Mouse (Mus musculus): ENCODE results near the gene Drd4. TPM values are rescaled to one million over a fixed set of nuclear protein-coding genes. Genes with fewer than 3 reads are reported as not detected.

Drd4 gene
- polyA plus RNA-seq, 1 experiment from 2014 or later = 2.3 TPM

- H3K36me3 ChIP-seq = peaks cover 14% of the 10 kb centered on the region; the same call in 1 of the 2 replicates
- peak within 1 kb of the TSS; percentile 55 for H3K4me2 ChIP-seq (replicated peaks)
- peak; percentile 67 for ATAC-seq (ENCODE audit: insufficient number of reproducible peaks, insufficient read depth, low FRiP score, low TSS enrichment)
- H3K9me3 ChIP-seq = no peaks in the 10 kb centered on the region
- no peak within 1 kb of the TSS for H3K27ac ChIP-seq
- peak within 1 kb of the TSS; percentile 21 for H3K4me3 ChIP-seq
- H3K4me1 ChIP-seq = peaks cover 13% of the 10 kb centered on the region
- WGBS = 3% methylated on average over 23 of the region's 23 CpGs
- H3K27me3 ChIP-seq = peaks cover 16% of the 10 kb centered on the region
- peak within 1 kb of the TSS; percentile 40 for H3K9ac ChIP-seq
Measured at GRCm38 (mm10) chr7:141338576-141339131, 46.8 kb downstream of the Drd4 start, which contains the start of gene Eps8l2. Gene Eps8l2, plus strand, starts transcription at chr7:141338880.

DNA sequence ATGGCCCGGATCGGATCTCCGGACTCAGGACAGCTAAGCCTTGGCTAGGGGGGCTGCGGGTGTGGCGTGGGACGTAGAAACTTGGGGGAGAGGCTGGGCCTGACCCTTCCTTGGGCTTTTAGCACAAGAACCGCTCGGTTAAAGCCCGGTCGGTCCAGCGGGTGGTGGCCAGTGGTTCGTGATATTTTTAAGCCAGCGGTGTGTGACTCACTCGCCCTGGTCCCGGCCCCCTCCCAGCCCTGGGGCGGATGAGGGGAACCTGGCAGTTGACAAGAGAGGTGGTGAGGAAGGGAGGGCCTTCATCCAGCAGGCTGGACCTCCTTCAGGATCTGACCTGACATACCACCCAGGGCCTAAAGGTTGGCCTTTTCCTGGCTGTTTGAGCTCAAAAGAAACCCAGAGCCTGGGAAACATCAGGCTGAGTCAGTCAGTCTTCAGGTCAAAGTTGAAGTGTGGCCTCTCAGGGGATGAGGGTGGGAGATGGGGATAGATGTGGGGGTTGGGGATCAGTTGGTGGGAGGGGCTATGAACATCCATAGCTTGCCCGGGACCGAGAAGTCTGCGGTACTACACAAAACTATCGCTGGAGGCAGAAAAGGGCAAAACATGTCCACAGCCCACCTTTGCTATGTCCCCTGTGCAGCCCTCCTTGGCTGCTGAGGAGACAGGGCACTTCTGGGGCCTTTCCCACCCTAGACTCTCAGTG lies 47.6 kb downstream of the Drd4 start:
- H3K36me3 ChIP-seq = peaks cover 9% of the 10 kb centered on the region; the same call in 1 of the 2 replicates
- H3K4me2 ChIP-seq (replicated peaks) = peak overlapping the region; percentile 55
- no peaks in the 10 kb centered on the region for H3K9me3 ChIP-seq
- H3K27me3 ChIP-seq = peaks cover 16% of the 10 kb centered on the region
- peaks cover 13% of the 10 kb centered on the region for H3K4me1 ChIP-seq
- peak overlapping the region; percentile 21 for H3K4me3 ChIP-seq
- H3K27ac ChIP-seq = no peak overlapping the region
- 37% methylated on average over 20 of the region's 20 CpGs for WGBS
- no peak for ATAC-seq (ENCODE audit: insufficient number of reproducible peaks, insufficient read depth, low FRiP score, low TSS enrichment)
- H3K9ac ChIP-seq = peak overlapping the region; percentile 40

- 0 out of 2 replicates have a peak, but pooled peaks cover 6% of the 10 kb centered on the region for H3K36me3 ChIP-seq
- no peak overlapping the region for H3K27ac ChIP-seq
- no peak overlapping the region for H3K4me3 ChIP-seq
- peaks cover 16% of the 10 kb centered on the region for H3K27me3 ChIP-seq
- peaks cover 13% of the 10 kb centered on the region for H3K4me1 ChIP-seq
- H3K9ac ChIP-seq = no peak overlapping the region
- WGBS = 79% methylated on average over 7 of the region's 7 CpGs
- H3K9me3 ChIP-seq = no peaks in the 10 kb centered on the region
- no peak overlapping the region for H3K4me2 ChIP-seq (replicated peaks)
- no peak for ATAC-seq (ENCODE audit: insufficient number of reproducible peaks, insufficient read depth, low FRiP score, low TSS enrichment)
Measured at GRCm38 (mm10) chr7:141340023-141340422, 48.2 kb downstream of the Drd4 start.

DNA sequence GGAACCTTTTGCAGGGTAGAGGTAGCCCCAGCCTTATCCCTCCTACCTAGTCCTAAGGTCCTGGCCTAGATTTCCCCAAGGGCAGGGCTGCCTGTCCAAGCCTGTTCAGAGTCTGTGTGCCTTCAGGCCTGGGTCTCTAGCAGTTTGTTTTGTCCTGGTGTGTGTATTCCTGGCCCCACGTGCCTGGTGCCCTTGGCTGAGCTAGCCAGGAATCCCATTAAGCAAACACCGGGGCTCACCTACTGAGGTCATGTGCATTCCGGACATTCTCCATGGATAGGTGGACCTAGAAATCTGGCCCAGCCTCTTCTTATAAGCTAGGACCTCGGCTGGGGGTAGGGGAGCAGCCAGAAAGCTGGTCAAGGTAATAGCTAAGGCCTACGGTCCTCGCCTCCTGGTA lies 48.7 kb downstream of the Drd4 start:
- peaks cover 13% of the 10 kb centered on the region for H3K4me1 ChIP-seq
- no peak for ATAC-seq (ENCODE audit: insufficient number of reproducible peaks, insufficient read depth, low FRiP score, low TSS enrichment)
- H3K36me3 ChIP-seq = 0 out of 2 replicates have a peak, but pooled peaks cover 5% of the 10 kb centered on the region
- no peak overlapping the region for H3K4me2 ChIP-seq (replicated peaks)
- no peak overlapping the region for H3K27ac ChIP-seq
- no peaks in the 10 kb centered on the region for H3K9me3 ChIP-seq
- no peak overlapping the region for H3K9ac ChIP-seq
- WGBS = 66% methylated on average over 6 of the region's 6 CpGs
- H3K4me3 ChIP-seq = no peak overlapping the region
- peaks cover 16% of the 10 kb centered on the region for H3K27me3 ChIP-seq

- H3K27ac ChIP-seq = no peak overlapping the region
- no peaks in the 10 kb centered on the region for H3K36me3 ChIP-seq
- no peak overlapping the region for H3K4me2 ChIP-seq (replicated peaks)
- peaks cover 13% of the 10 kb centered on the region for H3K4me1 ChIP-seq
- H3K9ac ChIP-seq = no peak overlapping the region
- no peak overlapping the region for H3K4me3 ChIP-seq
- ATAC-seq (ENCODE audit: insufficient number of reproducible peaks, insufficient read depth, low FRiP score, low TSS enrichment) = no peak
- WGBS = 80% methylated on average over 10 of the region's 10 CpGs
- H3K9me3 ChIP-seq = no peaks in the 10 kb centered on the region
- peaks cover 16% of the 10 kb centered on the region for H3K27me3 ChIP-seq
Measured at GRCm38 (mm10) chr7:141341689-141342226, 50.0 kb downstream of the Drd4 start.

GRCm38 (mm10) chr7:141343230-141343629 lies 51.4 kb downstream of the Drd4 start:
- Histone ChIP-seq H3K4me2 (replicated peaks) (no peak overlapping the region), H3K4me3 (no peak overlapping the region), H3K27ac (no peak overlapping the region), H3K9ac (no peak overlapping the region), H3K36me3 (no peaks in the 10 kb centered on the region), H3K27me3 (peaks cover 11% of the 10 kb centered on the region), H3K9me3 (no peaks in the 10 kb centered on the region), H3K4me1 (peaks cover 12% of the 10 kb centered on the region)
- 42% methylated on average over 2 of the region's 2 CpGs for WGBS
- ATAC-seq (ENCODE audit: insufficient number of reproducible peaks, insufficient read depth, low FRiP score, low TSS enrichment) = no peak

GRCm38 (mm10) chr7:141343696-141344095 lies 51.9 kb downstream of the Drd4 start:
- H3K9me3 ChIP-seq = no peaks in the 10 kb centered on the region
- ATAC-seq (ENCODE audit: insufficient number of reproducible peaks, insufficient read depth, low FRiP score, low TSS enrichment) = no peak
- H3K9ac ChIP-seq = no peak overlapping the region
- WGBS = 62% methylated on average over 7 of the region's 7 CpGs
- H3K36me3 ChIP-seq = no peaks in the 10 kb centered on the region
- H3K27ac ChIP-seq = no peak overlapping the region
- H3K4me2 ChIP-seq (replicated peaks) = no peak overlapping the region
- H3K4me1 ChIP-seq = peaks cover 7% of the 10 kb centered on the region
- H3K27me3 ChIP-seq = peaks cover 7% of the 10 kb centered on the region
- no peak overlapping the region for H3K4me3 ChIP-seq

GRCm38 (mm10) chr7:141344787-141345186 lies 53.0 kb downstream of the Drd4 start:
- no peak for ATAC-seq (ENCODE audit: insufficient number of reproducible peaks, insufficient read depth, low FRiP score, low TSS enrichment)
- H3K9me3 ChIP-seq = no peaks in the 10 kb centered on the region
- no peak overlapping the region for H3K9ac ChIP-seq
- no peaks in the 10 kb centered on the region for H3K4me1 ChIP-seq
- no peak overlapping the region for H3K27ac ChIP-seq
- H3K4me2 ChIP-seq (replicated peaks) = no peak overlapping the region
- H3K4me3 ChIP-seq = no peak overlapping the region
- H3K27me3 ChIP-seq = no peaks in the 10 kb centered on the region
- 92% methylated on average over 5 of the region's 5 CpGs for WGBS
- no peaks in the 10 kb centered on the region for H3K36me3 ChIP-seq

Other genes starting within 250 kb of the Drd4 start
- 35.2 and 39.2 TPM in 2 replicates for gene B4galnt4, start 230.9 kb upstream of the Drd4 start, polyA plus RNA-seq (2016; fragmentation: Nextera tagmentation; extraction: Ambion mirVana)
- 13.3 and 16.2 TPM in 2 replicates for gene Pkp3, start 213.8 kb upstream of the Drd4 start, polyA plus RNA-seq (2016; fragmentation: Nextera tagmentation; extraction: Ambion mirVana)
- 1.9 and 3.0 TPM in 2 replicates for gene Sigirr, start 191.4 kb upstream of the Drd4 start, polyA plus RNA-seq (2016; fragmentation: Nextera tagmentation; extraction: Ambion mirVana)
- 2.2 and 2.5 TPM in 2 replicates for gene Ano9, start 174.2 kb upstream of the Drd4 start, polyA plus RNA-seq (2016; fragmentation: Nextera tagmentation; extraction: Ambion mirVana)
- 82.2 and 84.7 TPM in 2 replicates for gene Ptdss2, start 169.6 kb upstream of the Drd4 start, polyA plus RNA-seq (2016; fragmentation: Nextera tagmentation; extraction: Ambion mirVana)
- 87.9 and 88.1 TPM in 2 replicates for gene Rnh1, start 119.1 kb upstream of the Drd4 start, polyA plus RNA-seq (2016; fragmentation: Nextera tagmentation; extraction: Ambion mirVana)
- 91.0 and 111 TPM in 2 replicates for gene Hras, start 98.0 kb upstream of the Drd4 start, polyA plus RNA-seq (2016; fragmentation: Nextera tagmentation; extraction: Ambion mirVana)
- gene Lrrc56, start 97.8 kb upstream of the Drd4 start, polyA plus RNA-seq (2016; fragmentation: Nextera tagmentation; extraction: Ambion mirVana) = 12.1 and 13.4 TPM in 2 replicates
- gene Lmntd2, start 77.9 kb upstream of the Drd4 start, polyA plus RNA-seq (2016; fragmentation: Nextera tagmentation; extraction: Ambion mirVana) = 3.9 TPM in 2 replicates
- gene Rassf7, start 76.1 kb upstream of the Drd4 start, polyA plus RNA-seq (2016; fragmentation: Nextera tagmentation; extraction: Ambion mirVana) = 38.6 and 42.3 TPM in 2 replicates
- gene Phrf1, start 63.2 kb upstream of the Drd4 start, polyA plus RNA-seq (2016; fragmentation: Nextera tagmentation; extraction: Ambion mirVana) = 87.1 and 99.9 TPM in 2 replicates
- gene Irf7, start 25.5 kb upstream of the Drd4 start, polyA plus RNA-seq (2016; fragmentation: Nextera tagmentation; extraction: Ambion mirVana) = 0.99 and 1.1 TPM in 2 replicates
- gene Cdhr5, start 15.2 kb upstream of the Drd4 start, polyA plus RNA-seq (2016; fragmentation: Nextera tagmentation; extraction: Ambion mirVana) = not detected in 2 replicates
- gene Sct, start 12.9 kb upstream of the Drd4 start, polyA plus RNA-seq (2016; fragmentation: Nextera tagmentation; extraction: Ambion mirVana) = 4.0 and 5.0 TPM in 2 replicates
- gene Deaf1, start 35.7 kb downstream of the Drd4 start, polyA plus RNA-seq (2016; fragmentation: Nextera tagmentation; extraction: Ambion mirVana) = 75.4 and 83.4 TPM in 2 replicates
- 54.3 and 56.7 TPM in 2 replicates for gene Tmem80, start 35.7 kb downstream of the Drd4 start, polyA plus RNA-seq (2016; fragmentation: Nextera tagmentation; extraction: Ambion mirVana)
- gene Eps8l2, start 46.9 kb downstream of the Drd4 start, polyA plus RNA-seq (2016; fragmentation: Nextera tagmentation; extraction: Ambion mirVana) = 5.6 and 5.7 TPM in 2 replicates
- 303 and 306 TPM in 2 replicates for gene Taldo1, start 100.2 kb downstream of the Drd4 start, polyA plus RNA-seq (2016; fragmentation: Nextera tagmentation; extraction: Ambion mirVana)
- gene Gatd1, start 122.1 kb downstream of the Drd4 start, polyA plus RNA-seq (2016; fragmentation: Nextera tagmentation; extraction: Ambion mirVana) = 62.2 and 68.5 TPM in 2 replicates
- 7.4 and 10.4 TPM in 2 replicates for gene Cend1, start 137.5 kb downstream of the Drd4 start, polyA plus RNA-seq (2016; fragmentation: Nextera tagmentation; extraction: Ambion mirVana)
- gene Slc25a22, start 145.9 kb downstream of the Drd4 start, polyA plus RNA-seq (2016; fragmentation: Nextera tagmentation; extraction: Ambion mirVana) = 39.2 and 41.9 TPM in 2 replicates
- gene Pidd1, start 152.0 kb downstream of the Drd4 start, polyA plus RNA-seq (2016; fragmentation: Nextera tagmentation; extraction: Ambion mirVana) = 14.9 and 15.0 TPM in 2 replicates
- gene Rplp2, start 155.4 kb downstream of the Drd4 start, polyA plus RNA-seq (2016; fragmentation: Nextera tagmentation; extraction: Ambion mirVana) = 1,180 and 1,203 TPM in 2 replicates
- 13.9 and 14.6 TPM in 2 replicates for gene Pnpla2, start 163.2 kb downstream of the Drd4 start, polyA plus RNA-seq (2016; fragmentation: Nextera tagmentation; extraction: Ambion mirVana)
- 12.8 and 13.3 TPM in 2 replicates for gene Cracr2b, start 169.1 kb downstream of the Drd4 start, polyA plus RNA-seq (2016; fragmentation: Nextera tagmentation; extraction: Ambion mirVana)
- 17.0 and 19.6 TPM in 2 replicates for gene Cd151, start 175.4 kb downstream of the Drd4 start, polyA plus RNA-seq (2016; fragmentation: Nextera tagmentation; extraction: Ambion mirVana)
- 66.2 and 68.9 TPM in 2 replicates for gene Polr2l, start 183.1 kb downstream of the Drd4 start, polyA plus RNA-seq (2016; fragmentation: Nextera tagmentation; extraction: Ambion mirVana)
- 36.8 and 43.3 TPM in 2 replicates for gene Tspan4, start 183.2 kb downstream of the Drd4 start, polyA plus RNA-seq (2016; fragmentation: Nextera tagmentation; extraction: Ambion mirVana)
- gene Chid1, start 247.9 kb downstream of the Drd4 start, polyA plus RNA-seq (2016; fragmentation: Nextera tagmentation; extraction: Ambion mirVana) = 32.5 and 34.7 TPM in 2 replicates